In the genomic region with DNA sequence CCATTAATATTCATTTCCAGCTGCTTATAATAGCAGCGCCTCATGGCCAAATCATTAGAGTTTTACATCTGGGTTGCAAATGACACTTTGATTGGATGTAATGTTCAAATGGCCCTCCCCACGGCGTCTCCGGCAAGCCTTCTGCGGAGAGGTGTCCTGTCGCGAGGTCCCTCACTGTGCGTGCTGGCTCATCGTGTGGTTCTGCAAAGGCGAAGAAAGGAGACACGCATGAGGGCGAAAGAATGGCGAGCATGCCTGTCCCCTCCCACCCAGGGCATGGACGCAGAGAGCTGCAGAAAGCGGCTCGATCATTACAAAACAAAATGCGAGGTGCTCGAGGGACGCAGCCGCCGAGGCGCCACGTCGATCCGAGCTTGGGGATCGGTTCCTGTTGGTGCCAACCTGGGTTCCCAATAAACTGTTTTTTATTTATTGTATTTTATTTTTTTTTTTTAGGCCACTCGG, we compare ENCODE assay signal across 8 mouse cellular contexts.
DNase-seq lines count a peak whose midpoint lies in the region; ATAC-seq and TF ChIP-seq lines count a peak whose summit lies in the region.

No protein-coding gene starts in this region.

- no peak for DNase-seq in lung, adult 2 months
- DNase-seq in embryonic facial prominence, embryonic 11.5 days (ENCODE audit: low spot score), result peak; percentile 44
- no peak for DNase-seq in thymus, postnatal 14 days
- DNase-seq in thymus, postnatal 10 days (ENCODE audit: low spot score in 2 of 2), result no peak
- DNase-seq in adrenal gland, adult (ENCODE audit: inconsistent age in 2 of 2, low spot score in 1 of 2), result no peak

- peak overlapping the region; percentile 54 for H3K4me2 ChIP-seq in lung, embryonic 16.5 days (ENCODE audit: low read depth, low read length)
- H3K4me2 ChIP-seq in embryonic facial prominence, embryonic 11.5 days (ENCODE audit: low read depth, low read length), result peak overlapping the region; percentile 61
- peak overlapping the region; percentile 56 for H3K4me2 ChIP-seq in hindbrain, embryonic 16.5 days (ENCODE audit: low read length)
- H3K4me2 ChIP-seq in neural tube, embryonic 12.5 days (replicated peaks), result peak overlapping the region; percentile 61

- WGBS in lung, embryonic 16.5 days, result 10% methylated on average over 27 of the region's 27 CpGs
- WGBS in lung, adult 2 months, result 30% methylated on average over 27 of the region's 27 CpGs
- WGBS in embryonic facial prominence, embryonic 11.5 days, result 5% methylated on average over 27 of the region's 27 CpGs
- 4% methylated on average over 27 of the region's 27 CpGs for WGBS in hindbrain, embryonic 16.5 days
- 4% methylated on average over 27 of the region's 27 CpGs for WGBS in neural tube, embryonic 12.5 days

- H3K4me1 ChIP-seq in lung, embryonic 16.5 days (replicated peaks; ENCODE audit: control insufficient read depth, insufficient read depth, low read length), result peaks cover 28% of the 10 kb centered on the region
- H3K4me1 ChIP-seq in lung, adult 2 months (ENCODE audit: control insufficient read depth, insufficient read depth, low read length), result no peaks in the 10 kb centered on the region
- H3K4me1 ChIP-seq in embryonic facial prominence, embryonic 11.5 days (ENCODE audit: control insufficient read depth, insufficient read depth, low read length), result peaks cover 21% of the 10 kb centered on the region
- H3K4me1 ChIP-seq in hindbrain, embryonic 16.5 days (ENCODE audit: control insufficient read depth, insufficient read depth, low read depth, low read length), result peaks cover 47% of the 10 kb centered on the region
- H3K4me1 ChIP-seq in neural tube, embryonic 12.5 days, result peaks cover 49% of the 10 kb centered on the region

- no peak overlapping the region for H3K27ac ChIP-seq in lung, embryonic 16.5 days (ENCODE audit: low read length)
- no peak overlapping the region for H3K27ac ChIP-seq in embryonic facial prominence, embryonic 11.5 days (replicated peaks; ENCODE audit: low read depth, low read length)
- H3K27ac ChIP-seq in hindbrain, embryonic 16.5 days (ENCODE audit: low read depth, low read length), result peak overlapping the region; percentile 88
- peak overlapping the region; percentile 59; the same call in 1 of the 2 replicates for H3K27ac ChIP-seq in neural tube, embryonic 12.5 days

- no peak for TF ChIP-seq POLR2A in lung, adult 2 months (IDR thresholded peaks at IDR 0.05; ENCODE audit: borderline replicate concordance, extremely low read depth, low read depth, low read length)

- peak overlapping the region; percentile 28 for H3K4me3 ChIP-seq in lung, embryonic 16.5 days (ENCODE audit: low read length)
- H3K4me3 ChIP-seq in lung, adult 2 months (replicated peaks; ENCODE audit: extremely low read depth, low read depth, low read length), result no peak overlapping the region
- peak overlapping the region; percentile 24 for H3K4me3 ChIP-seq in embryonic facial prominence, embryonic 11.5 days (ENCODE audit: low read depth, low read length)
- peak overlapping the region; percentile 27 for H3K4me3 ChIP-seq in hindbrain, embryonic 16.5 days (ENCODE audit: low read length)
- peak overlapping the region; percentile 20; the same call in 1 of the 2 replicates for H3K4me3 ChIP-seq in neural tube, embryonic 12.5 days

- no peak for TF ChIP-seq CTCF in lung, adult 2 months (IDR thresholded peaks at IDR 0.05; ENCODE audit: insufficient read depth, low read length)

- H3K27me3 ChIP-seq in lung, embryonic 16.5 days (ENCODE audit: control insufficient read depth, insufficient read depth, low read depth, low read length), result peaks cover 26% of the 10 kb centered on the region
- H3K27me3 ChIP-seq in embryonic facial prominence, embryonic 11.5 days (ENCODE audit: control insufficient read depth, insufficient read depth, low read length), result peaks cover 6% of the 10 kb centered on the region; the same call in 1 of the 2 replicates
- H3K27me3 ChIP-seq in hindbrain, embryonic 16.5 days (replicated peaks; ENCODE audit: control insufficient read depth, insufficient read depth, low read length), result no peaks in the 10 kb centered on the region
- peaks cover 13% of the 10 kb centered on the region for H3K27me3 ChIP-seq in neural tube, embryonic 12.5 days (replicated peaks)

- ATAC-seq in lung, embryonic 16.5 days (ENCODE audit: low read depth), result no peak
- ATAC-seq in embryonic facial prominence, embryonic 11.5 days (replicated peaks; ENCODE audit: insufficient number of reproducible peaks, low FRiP score, low TSS enrichment, low read depth), result no peak
- ATAC-seq in hindbrain, embryonic 16.5 days, result no peak
- ATAC-seq in neural tube, embryonic 12.5 days (ENCODE audit: low FRiP score, low read depth), result no peak

- H3K9me3 ChIP-seq in lung, embryonic 16.5 days (ENCODE audit: control insufficient read depth, low read length), result no peaks in the 10 kb centered on the region
- H3K9me3 ChIP-seq in embryonic facial prominence, embryonic 11.5 days (replicated peaks; ENCODE audit: control insufficient read depth, low read length), result no peaks in the 10 kb centered on the region
- no peaks in the 10 kb centered on the region for H3K9me3 ChIP-seq in hindbrain, embryonic 16.5 days (ENCODE audit: control insufficient read depth, low read length)
- no peaks in the 10 kb centered on the region for H3K9me3 ChIP-seq in neural tube, embryonic 12.5 days

- H3K36me3 ChIP-seq in lung, embryonic 16.5 days (ENCODE audit: control insufficient read depth, insufficient read depth, low read length), result no peaks in the 10 kb centered on the region
- no peaks in the 10 kb centered on the region for H3K36me3 ChIP-seq in embryonic facial prominence, embryonic 11.5 days (replicated peaks; ENCODE audit: control insufficient read depth, insufficient read depth, low read depth, low read length)
- H3K36me3 ChIP-seq in hindbrain, embryonic 16.5 days (ENCODE audit: control insufficient read depth, insufficient read depth, low read length), result no peaks in the 10 kb centered on the region
- H3K36me3 ChIP-seq in neural tube, embryonic 12.5 days, result peaks cover 4% of the 10 kb centered on the region; the same call in 1 of the 2 replicates

- H3K9ac ChIP-seq in lung, embryonic 16.5 days (ENCODE audit: low read length), result no peak overlapping the region
- peak overlapping the region; percentile 34; the same call in 1 of the 2 replicates for H3K9ac ChIP-seq in embryonic facial prominence, embryonic 11.5 days (replicated peaks; ENCODE audit: low read length)
- peak overlapping the region; percentile 59 for H3K9ac ChIP-seq in hindbrain, embryonic 16.5 days (ENCODE audit: low read depth, low read length)
- no peak overlapping the region for H3K9ac ChIP-seq in neural tube, embryonic 12.5 days

Comparison
In these comparisons a context has a peak if more than half of its experiments do, and no peak if none do; other contexts are left out.
1. H3K27ac ChIP-seq: peak in hindbrain, embryonic 16.5 days (single experiment) and neural tube, embryonic 12.5 days (single experiment); none in lung, embryonic 16.5 days (single experiment) and embryonic facial prominence, embryonic 11.5 days (single experiment).
2. H3K9ac ChIP-seq: peak in embryonic facial prominence, embryonic 11.5 days (single experiment) and hindbrain, embryonic 16.5 days (single experiment); none in lung, embryonic 16.5 days (single experiment) and neural tube, embryonic 12.5 days (single experiment).
3. Peak in every context shown above with its lines, with median percentiles within 50 percentile points of each other: H3K4me2 ChIP-seq.